Mouse (Mus musculus) brain, embryonic 14.5 days (tissue): ENCODE data around the gene Nob1.

Source experiments
- CTCF ChIP-seq: fragments of 200-500 bp; IDR thresholded peaks from 2 replicates; pipeline ENCODE4 v1.5.1; 2012; ENCODE audit warnings: inconsistent platforms, mild to moderate bottlenecking, moderate library complexity, borderline replicate concordance; ENCODE audit not compliant: insufficient read depth, insufficient read length; ENCODE audit errors: extremely low read depth
- POLR2A ChIP-seq: fragments of 200-500 bp; IDR thresholded peaks from 2 replicates; pipeline ENCODE4 v1.6.1; 2012; ENCODE audit warnings: mild to moderate bottlenecking, inconsistent platforms, borderline replicate concordance; ENCODE audit not compliant: poor library complexity, insufficient read depth, insufficient read length, severe bottlenecking; ENCODE audit errors: extremely low read depth

DNA sequence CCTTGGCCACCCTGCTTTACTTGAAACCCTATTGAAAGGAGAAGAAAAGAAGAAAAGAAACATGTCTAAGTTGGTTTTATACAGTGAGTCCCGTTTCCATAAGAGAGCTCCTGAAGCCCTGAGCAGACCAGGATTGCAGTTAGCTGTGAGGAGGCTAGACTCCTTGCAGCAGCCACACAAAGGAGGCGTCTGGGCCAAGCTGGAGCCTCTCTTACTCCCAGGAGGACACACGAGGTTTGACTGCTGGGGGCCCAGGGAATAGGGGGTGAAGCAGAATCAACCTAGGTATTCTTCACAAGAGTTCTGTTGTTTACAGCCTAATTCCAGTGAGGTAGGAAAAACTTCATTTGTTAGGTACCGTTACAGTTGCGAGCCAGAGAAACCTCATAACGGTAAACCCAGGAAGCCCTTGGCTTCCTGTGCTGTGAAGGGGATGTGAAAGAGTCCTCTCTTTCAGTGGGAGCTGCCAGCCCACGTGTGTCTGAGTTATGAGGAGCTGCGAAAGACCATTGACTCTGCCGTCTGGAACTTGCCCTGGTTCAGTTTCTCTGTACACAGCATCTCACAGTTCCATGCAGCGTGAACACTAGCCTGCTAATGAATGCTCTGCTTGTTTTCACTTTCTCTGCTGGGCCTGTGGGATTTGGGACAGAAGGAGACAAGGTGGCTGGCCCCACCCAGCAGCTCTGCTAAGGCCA is 47.7 kb upstream of the Nob1 start:
- TF ChIP-seq CTCF (no peak), POLR2A (no peak)
